Mouse (Mus musculus) adrenal gland, postnatal 4 days (tissue): Measurements from ENCODE around the gene Fbxo31. TPM values are rescaled to one million over a fixed set of nuclear protein-coding genes. Genes with fewer than 3 reads are reported as not detected.
"Not testable (repeated sequence)": the region's sequence is repeated elsewhere in the genome, so short reads cannot be mapped to it uniquely, and the experiment has no call there.

ENCODE experiments used
- DNase-seq, 2 experiments: peaks; one replicate each; pipeline ENCODE4 v3.0.0; 2021 to 2022; ENCODE audit warnings: low spot score in 2 of 2, mixed read lengths in 2 of 2
- long read RNA-seq, 2 experiments: library from polyadenylated mRNA; stranded (forward); transcript quantifications; one replicate each; pipeline ENCODE4 v2.0.0; 2021
- total RNA-seq, 2 experiments: library from RNA; stranded (reverse); gene quantifications; 2 replicates each; pipeline ENCODE4 v1.2.3; 2021

The Fbxo31 gene
- 10 to 100 TPM; 25.5 to 30.5 TPM for total RNA-seq
- long read RNA-seq, experiment 1, full-length matches to known transcripts: 37 of 62 reads
- long read RNA-seq, experiment 1, partial matches to known transcripts: 7 of 62 reads
- long read RNA-seq, experiment 1, other reads (novel, unspliced or antisense): 18 of 62 reads
- long read RNA-seq, experiment 2, full-length matches to known transcripts: 59 of 80 reads
- long read RNA-seq, experiment 2, partial matches to known transcripts: 8 of 80 reads
- long read RNA-seq, experiment 2, other reads (novel, unspliced or antisense): 13 of 80 reads

GRCm38 (mm10) chr8:121578676-121579451 is at the start of gene Fbxo31:
Gene Fbxo31 (minus strand): TSS chr8:121578806.
- peak; percentile 74 to 89 for DNase-seq

DNA sequence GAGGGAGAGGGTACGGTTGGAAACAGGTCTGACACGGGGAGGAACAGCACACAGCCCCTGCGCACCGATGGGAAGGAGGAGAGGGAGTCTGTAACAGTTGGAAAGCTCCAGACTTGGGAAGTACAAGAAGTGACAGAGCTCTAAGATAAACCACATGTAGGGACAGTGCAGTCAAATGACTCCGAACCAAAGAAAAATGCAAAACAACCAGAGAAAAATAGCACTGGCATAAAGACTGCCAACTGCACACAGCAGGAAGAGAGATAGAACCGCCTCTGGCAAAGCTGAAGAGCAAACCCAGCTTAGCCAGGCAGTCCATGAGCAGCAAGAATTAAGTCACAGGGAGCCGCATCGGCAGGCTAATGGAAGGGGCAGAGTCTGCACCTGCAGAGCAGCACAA is 44.4 kb upstream of the Fbxo31 start:
- no peak for DNase-seq

DNA sequence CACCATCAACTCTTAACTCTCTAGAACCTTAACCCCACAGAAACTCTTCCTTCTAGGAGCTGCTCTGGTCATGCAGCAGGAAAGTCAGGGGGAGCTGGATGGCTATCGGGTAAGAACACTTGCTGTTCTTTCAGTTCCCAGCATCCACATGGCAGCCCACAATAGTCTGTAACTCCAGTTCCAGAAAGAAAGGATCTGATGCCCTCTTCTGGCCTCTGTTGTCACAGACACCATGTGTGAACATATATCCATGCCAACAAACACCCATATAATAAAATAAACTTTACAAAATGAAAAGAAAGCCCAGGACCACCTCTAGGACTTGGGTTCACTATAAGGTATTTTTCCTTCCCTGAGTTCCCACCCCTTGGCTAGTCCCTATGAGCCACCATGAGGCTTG is 43.3 kb upstream of the Fbxo31 start:
- DNase-seq: no peak

DNA sequence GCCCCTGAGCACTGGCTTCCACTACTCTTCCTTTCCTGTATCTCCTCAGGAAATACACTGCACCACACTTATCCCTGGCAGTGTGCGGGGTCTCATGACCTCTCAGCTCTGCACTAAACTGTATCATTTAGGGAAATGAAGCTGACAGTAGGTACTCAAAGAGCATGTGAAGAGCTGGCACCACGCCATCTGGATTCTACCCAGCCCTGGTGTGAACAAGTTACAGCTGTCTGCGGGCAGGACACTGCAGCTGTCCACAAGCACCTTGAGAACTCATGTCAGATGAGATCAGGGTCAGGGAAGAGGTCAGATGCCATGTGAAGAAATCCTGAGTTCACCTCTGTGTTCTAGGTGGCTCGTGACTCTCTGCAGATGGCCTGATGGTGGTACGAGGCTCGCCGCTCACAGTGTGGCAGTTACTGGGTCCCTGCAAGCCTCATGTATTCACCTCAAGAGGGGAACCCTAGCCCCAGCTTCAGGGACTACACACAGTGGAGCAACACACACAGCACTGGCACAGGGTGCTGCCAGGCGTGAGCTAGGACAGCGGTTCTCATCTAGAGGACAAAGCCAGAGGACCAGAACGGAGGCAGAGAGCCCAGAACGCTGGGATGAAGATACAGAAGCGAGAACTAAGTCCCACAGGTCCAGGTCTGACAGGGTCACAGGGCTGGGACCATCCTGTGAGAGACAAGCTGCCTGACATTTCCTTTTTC is 42.4 kb upstream of the Fbxo31 start:
- DNase-seq: no peak

DNA sequence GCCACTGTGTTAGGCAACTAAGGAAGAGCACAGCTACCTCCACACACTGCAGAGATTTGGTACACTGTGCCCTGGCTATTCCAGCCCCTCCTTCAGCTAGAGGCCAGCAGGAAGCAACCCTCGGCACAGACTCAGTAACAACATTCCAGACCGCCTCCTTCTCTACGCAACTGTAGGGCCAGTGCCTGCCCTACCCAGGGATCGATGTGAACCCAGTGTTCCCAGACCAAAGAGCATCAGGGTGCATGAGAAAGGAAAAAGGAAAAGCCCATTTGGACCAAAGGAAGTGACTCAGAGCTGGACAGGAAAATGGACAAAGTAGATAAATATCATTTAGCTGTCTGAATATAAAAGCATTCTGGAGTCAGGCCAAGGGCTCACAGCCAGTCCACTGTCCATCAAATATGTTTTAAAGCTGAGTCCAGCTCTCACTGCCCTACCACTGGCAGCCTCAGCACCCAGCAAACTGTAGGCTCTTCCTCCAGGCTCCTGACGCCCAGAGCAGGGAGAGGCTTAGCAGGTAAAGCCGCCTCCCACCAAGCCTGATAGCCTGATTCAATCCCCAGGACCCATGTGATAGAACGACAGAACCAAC is 40.9 kb upstream of the Fbxo31 start:
- DNase-seq: no peak

GRCm38 (mm10) chr8:121613419-121613818 is 34.8 kb upstream of the Fbxo31 start:
- DNase-seq: no peak

DNA sequence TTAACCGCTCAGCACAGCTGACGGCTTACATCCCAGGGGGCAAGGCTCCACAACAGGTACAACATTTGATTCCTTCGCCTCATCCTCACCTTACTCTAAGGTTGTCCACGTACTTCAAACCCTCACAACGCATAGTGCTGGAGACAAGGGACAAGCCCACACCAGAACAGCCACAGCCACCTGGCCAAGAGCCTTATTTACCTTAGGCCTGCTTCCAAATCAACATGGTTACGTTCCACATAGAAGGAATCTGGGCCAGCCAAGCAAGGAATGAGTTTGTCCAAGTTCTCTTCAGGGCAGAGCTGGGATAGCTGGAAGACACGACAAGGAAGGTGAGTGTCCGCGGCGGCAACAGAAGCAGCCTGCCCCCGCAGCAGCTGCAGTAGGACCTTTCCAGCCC is 31.3 kb upstream of the Fbxo31 start:
- DNase-seq: no peak

- DNase-seq: no peak
These were observed 30.6 kb upstream of the Fbxo31 start for GRCm38 (mm10) chr8:121609251-121609650.

GRCm38 (mm10) chr8:121607661-121608060 is 29.1 kb upstream of the Fbxo31 start:
- DNase-seq: no peak

DNA sequence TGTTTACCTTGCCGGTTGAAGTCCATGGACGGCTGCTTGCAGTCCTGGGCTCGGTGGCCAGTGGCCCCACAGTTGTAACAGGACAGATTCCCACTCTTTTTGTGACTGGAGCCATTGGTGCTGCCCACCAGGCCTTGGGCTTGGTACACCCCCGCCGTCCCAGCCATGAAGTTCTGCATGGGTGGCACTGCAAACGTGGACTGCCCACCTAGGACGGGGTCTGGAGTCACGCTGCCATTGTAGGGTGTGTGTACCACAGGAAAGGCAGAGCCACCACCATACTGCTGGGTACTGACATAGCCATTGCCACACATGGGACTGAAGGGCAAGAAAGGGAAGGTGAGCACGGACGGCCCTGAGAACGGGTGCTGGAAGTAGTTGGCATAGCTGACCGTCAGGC is 25.2 kb upstream of the Fbxo31 start:
- no peak for DNase-seq

- peak in 1 of 2 experiments; percentile 61 for DNase-seq
These were observed 24.3 kb upstream of the Fbxo31 start for GRCm38 (mm10) chr8:121602860-121603259.

DNA sequence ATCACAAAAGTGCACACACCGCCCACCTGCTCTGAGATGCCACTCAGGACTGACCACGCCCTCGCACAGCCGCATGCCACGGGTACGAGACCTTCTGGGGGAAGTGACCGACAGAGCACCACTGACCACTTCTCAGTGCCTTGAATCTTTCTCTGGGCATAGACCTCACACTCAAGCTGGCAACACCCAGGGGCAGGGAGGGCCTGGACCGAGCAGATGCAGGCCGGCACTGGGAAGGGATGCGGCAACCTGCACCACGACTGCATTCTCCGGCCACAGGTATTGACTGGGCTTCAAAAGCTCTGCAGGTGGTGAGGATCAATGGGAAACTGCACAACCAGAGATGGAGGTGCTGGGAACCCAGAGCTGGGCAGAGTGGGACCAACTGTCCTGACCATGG is 23.8 kb upstream of the Fbxo31 start:
- DNase-seq: no peak

GRCm38 (mm10) chr8:121599842-121600241 is 21.2 kb upstream of the Fbxo31 start:
- DNase-seq: no peak

GRCm38 (mm10) chr8:121598892-121599291 is 20.3 kb upstream of the Fbxo31 start:
- DNase-seq: peak; percentile 59 to 62

- no peak for DNase-seq
These were observed 19.6 kb upstream of the Fbxo31 start for GRCm38 (mm10) chr8:121598190-121598589.

GRCm38 (mm10) chr8:121597492-121597891 is 18.9 kb upstream of the Fbxo31 start:
- not testable (repeated sequence) for DNase-seq

DNA sequence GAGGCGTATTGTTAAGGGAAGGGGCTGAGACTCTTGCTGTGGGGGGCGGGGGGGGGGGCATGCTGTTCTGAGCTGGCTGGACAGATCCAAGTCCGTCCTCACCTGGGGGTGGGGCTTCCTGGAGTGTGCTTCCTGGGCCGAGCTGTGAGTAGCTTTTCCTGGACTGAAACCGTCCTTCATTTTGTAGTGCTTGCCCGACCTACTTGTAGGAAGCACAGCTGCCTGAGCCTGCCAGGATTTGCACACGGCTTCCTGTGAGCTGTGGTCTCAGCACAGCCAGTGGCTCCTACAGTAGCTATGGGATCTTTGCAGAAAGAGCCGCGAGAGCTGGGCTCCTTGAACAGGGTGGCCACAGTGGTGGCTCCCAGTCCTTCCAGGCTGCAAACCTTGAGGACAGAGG is 15.4 kb upstream of the Fbxo31 start:
- DNase-seq: no peak

GRCm38 (mm10) chr8:121593293-121593692 is 14.7 kb upstream of the Fbxo31 start:
- DNase-seq: no peak

GRCm38 (mm10) chr8:121591178-121592066 is 12.8 kb upstream of the Fbxo31 start:
- no peak for DNase-seq
